Mouse (Mus musculus): ENCODE data around the gene Rorb. TPM values are rescaled to one million over a fixed set of nuclear protein-coding genes. Genes with fewer than 3 reads are reported as not detected.
A peak's percentile ranks its signal among the peaks of the same experiment; 100 is the strongest.

Rorb gene
- polyA plus RNA-seq, 1 experiment = 0.04 TPM

DNA sequence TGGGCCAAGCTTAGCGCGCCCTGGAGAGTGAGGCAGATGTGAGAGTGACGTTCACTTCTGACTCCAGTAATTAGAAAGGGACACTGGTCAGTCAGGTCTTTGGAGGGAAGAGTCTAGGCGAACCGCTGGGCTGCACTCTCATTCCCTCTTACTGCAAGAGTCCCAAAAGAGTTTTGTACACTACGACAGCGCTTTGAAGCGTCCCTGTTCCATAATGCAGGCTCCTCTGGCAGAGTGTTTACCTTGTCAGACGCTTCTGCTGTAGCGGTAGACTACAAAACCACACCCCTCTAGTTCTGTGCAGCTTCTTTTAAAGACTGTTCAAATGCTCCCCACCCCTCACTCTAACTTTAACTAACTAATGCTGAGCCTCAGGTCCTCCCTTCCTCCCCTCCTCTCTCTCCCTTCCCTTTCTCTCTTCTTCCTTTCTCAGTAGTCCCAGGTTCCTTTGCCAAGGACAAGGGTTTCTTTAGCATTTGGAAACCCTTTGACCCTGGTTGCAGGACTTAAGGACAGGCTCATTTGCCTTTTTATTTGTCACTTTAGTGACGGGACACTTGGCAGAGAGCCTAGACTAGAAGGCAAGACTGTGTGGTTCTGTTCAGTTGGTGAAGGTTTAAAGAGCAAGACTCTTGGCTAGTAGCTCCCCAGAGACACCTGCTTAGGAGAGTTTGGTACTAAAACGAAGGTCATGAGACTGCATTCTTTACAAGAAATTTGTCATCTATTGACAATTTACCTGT, 603 bp upstream of the Rorb start:
- Histone ChIP-seq H3K4me1 (ENCODE audit: control insufficient read depth, insufficient read depth, low read length) (peaks cover 11% of the 10 kb centered on the region), H3K4me3 (ENCODE audit: control insufficient read depth, low read depth, low read length) (peak overlapping the region; percentile 65), H3K27ac (ENCODE audit: control insufficient read depth, insufficient read depth, low read depth, low read length) (no peak overlapping the region), H3K27me3 (ENCODE audit: control insufficient read depth, insufficient read depth, low read length) (no peaks in the 10 kb centered on the region), H3K36me3 (ENCODE audit: control insufficient read depth, insufficient read depth, low read length) (no peaks in the 10 kb centered on the region)
- TF ChIP-seq CTCF (IDR thresholded peaks at IDR 0.05; ENCODE audit: control insufficient read depth, insufficient read depth, insufficient replicate concordance, low read depth, low read length) (no peak), POLR2A (IDR thresholded peaks at IDR 0.05; ENCODE audit: control insufficient read depth, low read depth, low read length) (no peak)

DNA sequence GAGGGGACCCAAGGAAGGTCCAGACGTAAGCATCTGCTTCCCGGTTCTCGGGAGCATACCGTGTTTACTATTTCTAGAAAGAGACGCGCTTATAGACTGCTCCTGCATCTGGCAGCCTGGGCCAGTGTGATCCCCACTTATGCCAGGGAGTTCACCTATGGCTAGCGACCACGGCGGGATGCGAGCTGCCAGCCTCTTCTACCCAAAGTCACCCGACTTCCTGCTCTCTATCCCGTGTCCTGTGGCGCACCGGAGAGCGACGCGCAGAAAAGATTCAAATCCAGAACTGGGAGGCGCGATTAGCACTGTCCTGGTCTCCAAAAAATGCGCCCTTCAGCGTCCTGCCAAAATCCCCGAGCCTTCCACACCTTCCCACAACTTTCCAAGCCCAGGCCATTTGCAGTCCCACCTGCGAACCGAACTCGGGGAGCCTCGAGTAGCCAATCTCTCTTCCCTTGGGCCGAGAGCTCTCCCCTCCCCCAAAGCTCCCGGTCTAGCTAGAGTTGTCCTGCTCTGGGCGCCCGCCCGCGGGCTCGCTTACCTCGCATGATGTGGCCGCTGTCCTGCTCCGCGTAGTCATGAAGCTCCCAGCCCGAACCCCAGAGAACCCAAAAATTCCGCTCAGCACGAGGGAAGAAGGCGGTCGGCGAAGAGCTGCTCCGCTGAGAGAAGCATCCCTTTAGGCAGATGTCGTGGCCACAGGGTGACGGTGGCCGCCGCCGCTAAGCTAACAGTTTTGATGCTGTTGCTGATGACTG, 806 bp downstream of the Rorb start:
- Histone ChIP-seq H3K27me3 (ENCODE audit: control insufficient read depth, insufficient read depth, low read length) (no peaks in the 10 kb centered on the region), H3K27ac (ENCODE audit: control insufficient read depth, insufficient read depth, low read depth, low read length) (no peak overlapping the region), H3K4me1 (ENCODE audit: control insufficient read depth, insufficient read depth, low read length) (peaks cover 11% of the 10 kb centered on the region), H3K36me3 (ENCODE audit: control insufficient read depth, insufficient read depth, low read length) (no peaks in the 10 kb centered on the region), H3K4me3 (ENCODE audit: control insufficient read depth, low read depth, low read length) (peak overlapping the region; percentile 72)
- no peak for TF ChIP-seq POLR2A (IDR thresholded peaks at IDR 0.05; ENCODE audit: control insufficient read depth, low read depth, low read length)
- no peak for TF ChIP-seq CTCF (IDR thresholded peaks at IDR 0.05; ENCODE audit: control insufficient read depth, insufficient read depth, insufficient replicate concordance, low read depth, low read length)

DNA sequence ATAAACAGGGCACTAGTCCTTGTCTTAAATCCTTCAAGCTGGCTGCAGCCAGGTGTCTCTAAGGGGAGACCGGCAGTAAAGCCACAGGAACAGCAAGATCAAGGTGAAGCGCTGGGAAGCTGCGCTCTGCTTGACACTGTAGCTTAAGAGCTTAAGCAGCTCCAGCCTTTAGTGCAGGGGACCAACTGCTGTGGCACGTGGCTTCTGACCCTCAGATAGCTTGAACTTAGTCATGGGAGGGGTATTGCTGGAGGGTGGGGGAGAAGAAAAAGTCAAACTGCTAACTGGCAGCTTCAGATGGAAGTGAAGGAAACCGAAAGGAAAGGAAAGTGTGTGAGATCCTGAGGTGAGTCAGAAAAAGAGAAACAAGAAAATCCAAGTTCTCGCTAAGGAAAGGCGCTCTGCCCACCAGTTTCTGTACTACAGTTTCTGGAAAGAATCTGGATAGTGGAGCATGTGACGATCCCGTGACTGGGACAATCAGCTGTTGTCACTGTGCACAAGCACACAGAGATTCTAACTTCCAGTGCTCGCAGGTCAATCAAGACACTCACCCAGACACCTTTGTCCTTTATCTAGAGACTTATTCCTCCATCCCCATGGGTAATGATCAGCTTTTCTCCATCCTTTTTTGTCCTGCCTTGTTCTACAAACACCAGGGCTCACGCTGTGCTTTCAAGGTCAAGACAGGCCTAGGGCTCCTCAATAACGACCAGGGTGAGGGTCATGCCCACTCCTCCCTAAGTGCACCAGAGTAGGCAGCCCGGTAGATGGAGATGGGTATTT, 2.2 kb downstream of the Rorb start:
- Histone ChIP-seq H3K27ac (ENCODE audit: control insufficient read depth, insufficient read depth, low read depth, low read length) (no peak overlapping the region), H3K4me3 (ENCODE audit: control insufficient read depth, low read depth, low read length) (no peak overlapping the region), H3K27me3 (ENCODE audit: control insufficient read depth, insufficient read depth, low read length) (no peaks in the 10 kb centered on the region), H3K36me3 (ENCODE audit: control insufficient read depth, insufficient read depth, low read length) (no peaks in the 10 kb centered on the region), H3K4me1 (ENCODE audit: control insufficient read depth, insufficient read depth, low read length) (peaks cover 11% of the 10 kb centered on the region)
- no peak for TF ChIP-seq POLR2A (IDR thresholded peaks at IDR 0.05; ENCODE audit: control insufficient read depth, low read depth, low read length)
- TF ChIP-seq CTCF (IDR thresholded peaks at IDR 0.05; ENCODE audit: control insufficient read depth, insufficient read depth, insufficient replicate concordance, low read depth, low read length) = no peak

DNA sequence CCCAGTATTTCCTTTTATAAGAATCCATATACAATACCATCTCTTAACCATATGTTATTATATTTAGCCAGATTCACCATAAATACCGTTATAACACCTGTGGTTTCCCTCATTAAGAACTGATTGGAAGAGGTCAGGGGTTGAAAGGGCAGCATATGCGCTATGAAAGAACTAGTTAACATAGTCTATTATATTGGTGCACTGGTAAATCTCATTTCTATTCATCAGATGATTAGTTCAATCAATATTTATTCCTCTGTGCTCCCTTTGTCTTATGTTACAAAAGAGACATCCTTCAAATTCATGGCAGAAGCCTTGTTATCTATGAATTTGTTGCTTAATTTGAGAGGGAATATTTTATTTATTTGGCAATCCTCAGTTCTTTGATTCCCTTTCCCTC, 6.4 kb downstream of the Rorb start:
- no peaks in the 10 kb centered on the region for H3K36me3 ChIP-seq (ENCODE audit: control insufficient read depth, insufficient read depth, low read length)
- H3K27me3 ChIP-seq (ENCODE audit: control insufficient read depth, insufficient read depth, low read length) = no peaks in the 10 kb centered on the region
- no peaks in the 10 kb centered on the region; the same call in 1 of the 2 replicates for H3K4me1 ChIP-seq (ENCODE audit: control insufficient read depth, insufficient read depth, low read length)
- TF ChIP-seq CTCF (IDR thresholded peaks at IDR 0.05; ENCODE audit: control insufficient read depth, insufficient read depth, insufficient replicate concordance, low read depth, low read length) (no peak), POLR2A (IDR thresholded peaks at IDR 0.05; ENCODE audit: control insufficient read depth, low read depth, low read length) (no peak)
- H3K4me3 ChIP-seq (ENCODE audit: control insufficient read depth, low read depth, low read length) = no peak overlapping the region
- no peak overlapping the region for H3K27ac ChIP-seq (ENCODE audit: control insufficient read depth, insufficient read depth, low read depth, low read length)

DNA sequence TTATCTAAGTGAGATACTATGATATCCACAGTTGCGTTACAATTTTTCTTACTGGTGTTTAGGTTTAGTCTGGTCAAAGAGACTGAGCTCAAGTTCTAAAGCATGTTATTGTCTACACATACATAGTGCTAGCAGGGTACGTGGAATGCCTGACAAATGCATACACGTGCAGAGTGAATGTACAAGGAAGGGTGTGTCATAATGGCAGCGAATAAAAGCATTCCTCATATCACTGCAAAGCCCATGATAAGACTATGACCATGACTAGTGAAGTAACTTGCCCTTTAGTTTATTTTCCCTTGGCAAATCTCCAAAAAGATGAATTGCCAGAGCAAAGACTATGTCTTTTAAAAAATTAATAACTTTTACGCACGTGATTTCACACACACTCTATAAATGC, 13.8 kb downstream of the Rorb start:
- TF ChIP-seq POLR2A (IDR thresholded peaks at IDR 0.05; ENCODE audit: control insufficient read depth, low read depth, low read length) = no peak
- TF ChIP-seq CTCF (IDR thresholded peaks at IDR 0.05; ENCODE audit: control insufficient read depth, insufficient read depth, insufficient replicate concordance, low read depth, low read length) = no peak
- Histone ChIP-seq H3K27me3 (ENCODE audit: control insufficient read depth, insufficient read depth, low read length) (no peaks in the 10 kb centered on the region), H3K27ac (ENCODE audit: control insufficient read depth, insufficient read depth, low read depth, low read length) (no peak overlapping the region), H3K4me1 (ENCODE audit: control insufficient read depth, insufficient read depth, low read length) (no peaks in the 10 kb centered on the region), H3K36me3 (ENCODE audit: control insufficient read depth, insufficient read depth, low read length) (no peaks in the 10 kb centered on the region), H3K4me3 (ENCODE audit: control insufficient read depth, low read depth, low read length) (no peak overlapping the region)

DNA sequence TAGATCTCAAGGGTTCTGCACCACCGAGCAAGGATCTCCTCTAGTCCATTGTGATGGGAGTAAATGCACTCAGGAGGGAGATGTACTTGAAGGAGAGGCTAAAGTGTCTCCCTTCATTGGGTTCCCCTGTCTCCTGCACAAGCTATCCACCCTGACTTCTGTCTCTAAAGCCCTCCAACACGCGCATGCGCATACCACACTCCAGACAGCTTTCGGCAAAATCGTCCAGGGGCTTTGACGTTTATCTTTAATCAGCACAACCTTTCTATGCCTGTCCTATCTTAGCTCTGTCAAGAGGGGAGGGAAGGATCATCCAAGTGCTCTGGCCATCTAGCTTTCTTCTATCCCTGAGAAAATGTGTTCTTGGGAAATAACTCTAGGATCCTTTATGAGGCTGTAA, 21.6 kb downstream of the Rorb start:
- Histone ChIP-seq H3K27me3 (ENCODE audit: control insufficient read depth, insufficient read depth, low read length) (no peaks in the 10 kb centered on the region), H3K4me1 (ENCODE audit: control insufficient read depth, insufficient read depth, low read length) (no peaks in the 10 kb centered on the region), H3K4me3 (ENCODE audit: control insufficient read depth, low read depth, low read length) (no peak overlapping the region), H3K27ac (ENCODE audit: control insufficient read depth, insufficient read depth, low read depth, low read length) (no peak overlapping the region), H3K36me3 (ENCODE audit: control insufficient read depth, insufficient read depth, low read length) (no peaks in the 10 kb centered on the region)
- no peak for TF ChIP-seq CTCF (IDR thresholded peaks at IDR 0.05; ENCODE audit: control insufficient read depth, insufficient read depth, insufficient replicate concordance, low read depth, low read length)
- no peak for TF ChIP-seq POLR2A (IDR thresholded peaks at IDR 0.05; ENCODE audit: control insufficient read depth, low read depth, low read length)

DNA sequence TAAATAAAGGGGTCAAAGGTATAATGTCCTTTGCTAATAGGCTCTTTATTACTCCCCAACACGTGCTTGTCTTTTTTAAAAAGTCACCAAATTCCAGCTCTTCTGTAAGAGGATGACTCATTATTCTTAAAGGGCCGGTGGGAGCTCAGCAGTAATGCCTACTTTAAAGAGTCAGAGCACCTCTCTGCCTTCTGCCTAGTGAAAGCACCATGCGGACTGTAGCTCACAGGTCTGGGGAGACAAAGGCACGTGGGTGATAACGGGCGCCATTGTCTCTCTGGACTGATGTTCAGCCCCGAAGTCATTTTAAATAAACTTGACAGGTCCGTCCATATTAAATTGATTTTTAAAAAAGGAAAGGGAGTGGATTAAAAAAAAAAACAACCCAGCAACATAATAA, 33.1 kb downstream of the Rorb start:
- Histone ChIP-seq H3K27ac (ENCODE audit: control insufficient read depth, insufficient read depth, low read depth, low read length) (no peak overlapping the region), H3K4me3 (ENCODE audit: control insufficient read depth, low read depth, low read length) (no peak overlapping the region), H3K36me3 (ENCODE audit: control insufficient read depth, insufficient read depth, low read length) (no peaks in the 10 kb centered on the region), H3K4me1 (ENCODE audit: control insufficient read depth, insufficient read depth, low read length) (no peaks in the 10 kb centered on the region), H3K27me3 (ENCODE audit: control insufficient read depth, insufficient read depth, low read length) (no peaks in the 10 kb centered on the region)
- no peak for TF ChIP-seq POLR2A (IDR thresholded peaks at IDR 0.05; ENCODE audit: control insufficient read depth, low read depth, low read length)
- TF ChIP-seq CTCF (IDR thresholded peaks at IDR 0.05; ENCODE audit: control insufficient read depth, insufficient read depth, insufficient replicate concordance, low read depth, low read length) = no peak
